Mouse (Mus musculus): ENCODE results near the gene Clic6.

DNA sequence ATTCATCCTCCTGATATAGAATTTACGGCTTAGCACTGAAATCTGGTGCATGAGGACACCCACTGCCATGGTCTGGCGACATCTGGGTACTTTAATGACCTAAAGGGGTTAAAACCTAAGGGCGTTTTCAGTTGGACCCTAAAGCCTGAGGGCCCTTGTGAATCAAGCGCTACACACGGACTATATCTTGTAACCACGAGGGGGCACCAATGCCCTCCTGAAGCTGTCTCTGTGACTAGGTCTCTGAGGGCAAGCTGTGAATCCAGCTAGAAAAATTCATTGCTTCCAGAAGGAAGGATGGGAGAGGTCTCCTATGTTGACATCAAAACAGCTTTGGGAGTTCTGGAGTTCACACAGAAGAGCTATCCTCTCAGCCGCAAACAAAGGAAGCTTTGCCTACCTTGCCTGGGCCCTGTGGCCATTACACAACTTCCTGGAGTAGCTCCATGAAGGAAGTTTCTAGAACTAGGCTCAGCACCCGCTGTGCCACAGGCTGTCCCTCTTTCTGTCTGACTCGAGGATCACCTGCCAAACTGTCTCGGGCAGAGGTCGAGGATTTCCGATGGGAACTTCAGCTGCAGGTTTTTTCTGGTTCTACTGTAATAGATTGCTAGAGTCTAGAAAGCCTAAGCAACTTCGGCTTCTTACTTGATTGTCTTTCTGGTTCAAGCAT, 34.4 kb downstream of the Clic6 start:
- no peak for TF ChIP-seq POLR2A (IDR thresholded peaks at IDR 0.05; ENCODE audit: insufficient read length, low read depth)
- no peak for TF ChIP-seq TCF12 (IDR thresholded peaks at IDR 0.05; ENCODE audit: insufficient read depth, poor library complexity, severe bottlenecking)
- no peak for TF ChIP-seq CEBPB (IDR thresholded peaks at IDR 0.05; ENCODE audit: insufficient read depth, poor library complexity, severe bottlenecking)
- TF ChIP-seq POLR2AphosphoS2 (IDR thresholded peaks at IDR 0.05; ENCODE audit: insufficient read length, low read depth) = no peak
- TF ChIP-seq USF1 (IDR thresholded peaks at IDR 0.05; ENCODE audit: low read depth) = no peak
- TF ChIP-seq E2F4 (IDR thresholded peaks at IDR 0.05; ENCODE audit: insufficient read depth) = no peak
- TF ChIP-seq MYOG (IDR thresholded peaks at IDR 0.05; ENCODE audit: control insufficient read depth in 1 of 3, insufficient read depth in 1 of 3, insufficient read length in 2 of 3, low read depth in 2 of 3) = no peak
- TF ChIP-seq MAX (IDR thresholded peaks at IDR 0.05; ENCODE audit: low read depth) = no peak
- TF ChIP-seq SRF (IDR thresholded peaks at IDR 0.05; ENCODE audit: control insufficient read depth, insufficient read length, low read depth) = no peak

All from myocyte (in vitro differentiated cells).